Mouse (Mus musculus): ENCODE data around the gene Sde2. TPM values are rescaled to one million over a fixed set of nuclear protein-coding genes. Genes with fewer than 3 reads are reported as not detected.
"Not testable (repeated sequence)": the region's sequence is repeated elsewhere in the genome, so short reads cannot be mapped to it uniquely, and the experiment has no call there.

The Sde2 gene
- polyA plus RNA-seq, 1 experiment from 2014 or later, result 32.1 TPM

DNA sequence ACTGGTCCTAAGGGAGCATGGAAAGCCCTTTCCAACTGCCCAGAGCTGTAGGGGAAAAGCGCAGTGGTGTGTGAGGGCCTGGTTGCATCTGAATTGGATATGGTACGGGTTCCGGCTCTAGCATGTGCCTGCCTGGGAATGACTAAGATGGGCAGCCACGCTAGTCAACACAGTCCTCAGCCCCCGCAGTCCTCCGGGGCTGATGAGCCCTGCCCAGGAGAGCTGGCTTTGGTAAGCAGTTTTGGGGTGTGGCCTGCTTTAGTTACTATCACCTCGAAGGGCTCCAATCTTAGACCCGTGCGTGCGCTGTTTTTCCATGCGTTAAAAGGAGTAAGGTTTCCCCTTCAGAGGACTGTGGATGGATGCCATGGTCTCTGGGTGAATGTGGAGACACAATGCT is 20.8 kb upstream of the Sde2 start:
- H3K4me1 ChIP-seq (ENCODE audit: control insufficient read depth, insufficient read depth, low read length), result no peaks in the 10 kb centered on the region
- no peaks in the 10 kb centered on the region for H3K36me3 ChIP-seq (ENCODE audit: control insufficient read depth, insufficient read depth, low read length)
- ATAC-seq, result no peak
- no peak overlapping the region for H3K4me2 ChIP-seq (ENCODE audit: low read length)
- H3K9me3 ChIP-seq (replicated peaks; ENCODE audit: control insufficient read depth, low read length, poor library complexity, severe bottlenecking), result no peaks in the 10 kb centered on the region
- no peaks in the 10 kb centered on the region for H3K27me3 ChIP-seq (ENCODE audit: control insufficient read depth, insufficient read depth, low read depth, low read length)
- H3K4me3 ChIP-seq (ENCODE audit: low read depth, low read length), result no peak overlapping the region
- no peak overlapping the region for H3K27ac ChIP-seq (ENCODE audit: low read length)
- 87% methylated on average over 11 of the region's 11 CpGs for WGBS
- H3K9ac ChIP-seq (ENCODE audit: low read depth, low read length), result no peak overlapping the region

DNA sequence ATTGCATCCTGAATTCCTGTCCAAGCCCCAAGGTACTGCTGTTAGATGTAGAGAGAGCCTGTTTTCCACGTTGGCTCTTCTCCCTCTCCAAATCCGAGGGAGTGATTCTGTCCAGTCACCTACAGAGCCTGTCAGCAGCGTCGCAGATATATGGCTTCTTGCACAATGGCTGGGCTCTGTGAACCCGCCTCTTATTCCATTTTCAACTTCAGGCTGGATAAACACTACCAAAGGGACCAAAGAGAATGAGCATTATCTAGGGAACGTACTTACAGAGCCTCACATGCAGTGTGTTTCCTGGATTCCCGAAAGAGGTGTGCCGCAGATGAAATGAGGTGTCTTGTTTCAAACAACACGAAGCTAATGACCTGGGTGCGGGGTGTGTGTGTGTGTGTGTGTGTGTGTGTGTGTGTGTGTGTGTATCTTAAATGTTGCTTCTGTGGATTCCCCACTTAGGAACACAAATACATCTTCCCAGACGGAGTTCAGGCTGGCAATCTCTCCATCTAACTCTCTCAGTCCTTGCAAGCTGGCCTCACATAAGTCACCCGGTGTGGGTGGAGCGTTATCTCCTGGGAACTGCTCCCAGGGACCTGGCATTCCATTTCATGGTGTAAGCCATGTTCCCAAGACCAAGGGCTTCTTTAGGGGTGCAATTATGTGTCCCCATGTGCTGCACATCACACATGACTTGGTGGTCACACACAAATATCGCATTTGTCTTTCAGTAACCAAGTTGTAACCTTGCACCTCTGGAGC is 20.2 kb upstream of the Sde2 start:
- WGBS, result 71% methylated on average over 14 of the region's 14 CpGs
- Histone ChIP-seq H3K27me3 (ENCODE audit: control insufficient read depth, insufficient read depth, low read depth, low read length) (no peaks in the 10 kb centered on the region), H3K36me3 (ENCODE audit: control insufficient read depth, insufficient read depth, low read length) (no peaks in the 10 kb centered on the region), H3K9me3 (replicated peaks; ENCODE audit: control insufficient read depth, low read length, poor library complexity, severe bottlenecking) (no peaks in the 10 kb centered on the region), H3K27ac (ENCODE audit: low read length) (no peak overlapping the region), H3K4me3 (ENCODE audit: low read depth, low read length) (no peak overlapping the region), H3K4me2 (ENCODE audit: low read length) (no peak overlapping the region), H3K9ac (ENCODE audit: low read depth, low read length) (no peak overlapping the region), H3K4me1 (ENCODE audit: control insufficient read depth, insufficient read depth, low read length) (no peaks in the 10 kb centered on the region)
- no peak for ATAC-seq

DNA sequence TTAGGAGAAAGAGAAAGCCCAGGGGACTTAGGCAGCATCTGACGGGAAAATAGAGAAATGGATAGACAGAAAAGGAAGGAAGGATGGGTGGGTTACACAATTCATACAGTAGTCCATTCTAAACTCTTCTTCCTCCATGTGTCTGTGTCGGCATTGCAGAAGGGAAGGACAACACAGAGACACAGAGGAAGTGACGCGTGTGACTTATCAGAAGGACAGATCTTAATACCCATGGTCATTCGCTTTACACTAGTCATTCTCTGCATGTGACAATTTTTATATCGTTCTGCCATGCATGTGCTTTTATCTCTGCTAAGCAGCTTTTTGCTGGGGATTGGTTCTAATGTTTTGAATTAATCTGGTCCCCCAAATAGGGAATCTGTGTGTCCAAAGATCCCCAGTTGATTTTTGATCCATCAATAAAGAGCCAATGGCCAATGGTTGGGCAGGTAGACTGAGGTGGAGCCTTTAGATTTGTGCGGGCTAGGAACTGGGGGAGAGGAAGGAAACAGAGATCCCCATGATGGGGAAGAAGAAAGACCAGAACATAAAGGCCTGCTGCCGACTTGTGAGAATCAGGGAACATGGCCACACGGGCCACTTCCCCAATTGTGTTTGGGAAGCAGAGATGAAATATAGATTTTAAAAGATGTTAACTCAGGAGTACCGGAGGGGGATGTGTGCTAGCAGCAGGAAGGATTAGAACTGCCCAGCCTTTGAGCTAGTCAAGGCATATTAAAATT is 15.5 kb upstream of the Sde2 start:
- Histone ChIP-seq H3K4me1 (ENCODE audit: control insufficient read depth, insufficient read depth, low read length) (no peaks in the 10 kb centered on the region), H3K36me3 (ENCODE audit: control insufficient read depth, insufficient read depth, low read length) (no peaks in the 10 kb centered on the region), H3K4me2 (ENCODE audit: low read length) (no peak overlapping the region), H3K4me3 (ENCODE audit: low read depth, low read length) (no peak overlapping the region), H3K9ac (ENCODE audit: low read depth, low read length) (no peak overlapping the region), H3K27ac (ENCODE audit: low read length) (no peak overlapping the region), H3K9me3 (replicated peaks; ENCODE audit: control insufficient read depth, low read length, poor library complexity, severe bottlenecking) (no peaks in the 10 kb centered on the region), H3K27me3 (ENCODE audit: control insufficient read depth, insufficient read depth, low read depth, low read length) (no peaks in the 10 kb centered on the region)
- ATAC-seq, result no peak
- WGBS, result 78% methylated on average over 10 of the region's 10 CpGs

DNA sequence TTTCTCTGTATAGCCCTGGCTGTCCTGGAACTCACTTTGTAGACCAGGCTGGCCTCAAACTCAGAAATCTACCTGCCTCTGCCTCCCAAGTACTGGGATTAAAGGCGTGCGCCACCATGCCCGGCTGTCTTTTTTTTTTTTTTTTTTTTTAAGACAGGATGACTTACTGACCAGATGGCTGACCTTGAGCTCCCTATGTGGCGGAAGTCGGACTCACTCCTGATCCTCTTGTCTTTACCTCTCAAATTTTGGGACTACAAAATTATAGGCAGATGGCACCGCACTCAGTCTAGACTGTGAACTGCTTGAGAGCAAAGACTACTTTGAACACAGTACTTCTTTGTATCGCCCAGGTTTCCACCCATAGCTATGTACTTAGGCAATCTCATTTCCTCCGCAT is 14.5 kb upstream of the Sde2 start:
- not testable (repeated sequence) for ATAC-seq; H3K27ac ChIP-seq (ENCODE audit: low read length); H3K36me3 ChIP-seq (ENCODE audit: control insufficient read depth, insufficient read depth, low read length); H3K9ac ChIP-seq (ENCODE audit: low read depth, low read length); H3K4me2 ChIP-seq (ENCODE audit: low read length); H3K9me3 ChIP-seq (replicated peaks; ENCODE audit: control insufficient read depth, low read length, poor library complexity, severe bottlenecking); H3K4me1 ChIP-seq (ENCODE audit: control insufficient read depth, insufficient read depth, low read length); H3K27me3 ChIP-seq (ENCODE audit: control insufficient read depth, insufficient read depth, low read depth, low read length); H3K4me3 ChIP-seq (ENCODE audit: low read depth, low read length)
- 91% methylated on average over 5 of the region's 8 CpGs for WGBS

DNA sequence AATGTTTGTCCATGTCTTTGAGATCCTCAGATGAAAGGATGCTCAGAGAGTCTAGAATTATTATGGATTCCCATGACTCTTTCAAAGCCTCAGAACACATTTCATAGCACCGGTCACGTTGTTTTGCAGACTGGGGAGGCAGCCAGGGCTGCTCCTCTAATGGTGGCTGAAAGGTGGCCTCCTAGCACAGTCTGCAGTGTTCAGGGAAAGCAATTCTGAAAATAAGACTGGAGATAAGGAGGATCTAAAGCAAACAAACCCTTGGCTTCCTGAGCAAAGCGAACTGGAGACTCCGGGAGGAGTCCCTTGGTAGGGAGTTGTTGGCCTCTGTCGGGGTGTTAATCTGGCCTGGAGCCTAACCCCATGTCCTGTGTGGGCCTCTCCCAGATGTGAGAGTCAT is 13.7 kb upstream of the Sde2 start:
- ATAC-seq, result no peak
- H3K9me3 ChIP-seq (replicated peaks; ENCODE audit: control insufficient read depth, low read length, poor library complexity, severe bottlenecking), result no peaks in the 10 kb centered on the region
- WGBS, result 92% methylated on average over 5 of the region's 5 CpGs
- no peak overlapping the region for H3K9ac ChIP-seq (ENCODE audit: low read depth, low read length)
- no peaks in the 10 kb centered on the region for H3K4me1 ChIP-seq (ENCODE audit: control insufficient read depth, insufficient read depth, low read length)
- H3K36me3 ChIP-seq (ENCODE audit: control insufficient read depth, insufficient read depth, low read length), result no peaks in the 10 kb centered on the region
- H3K4me3 ChIP-seq (ENCODE audit: low read depth, low read length), result no peak overlapping the region
- no peak overlapping the region for H3K4me2 ChIP-seq (ENCODE audit: low read length)
- H3K27ac ChIP-seq (ENCODE audit: low read length), result no peak overlapping the region
- H3K27me3 ChIP-seq (ENCODE audit: control insufficient read depth, insufficient read depth, low read depth, low read length), result no peaks in the 10 kb centered on the region

DNA sequence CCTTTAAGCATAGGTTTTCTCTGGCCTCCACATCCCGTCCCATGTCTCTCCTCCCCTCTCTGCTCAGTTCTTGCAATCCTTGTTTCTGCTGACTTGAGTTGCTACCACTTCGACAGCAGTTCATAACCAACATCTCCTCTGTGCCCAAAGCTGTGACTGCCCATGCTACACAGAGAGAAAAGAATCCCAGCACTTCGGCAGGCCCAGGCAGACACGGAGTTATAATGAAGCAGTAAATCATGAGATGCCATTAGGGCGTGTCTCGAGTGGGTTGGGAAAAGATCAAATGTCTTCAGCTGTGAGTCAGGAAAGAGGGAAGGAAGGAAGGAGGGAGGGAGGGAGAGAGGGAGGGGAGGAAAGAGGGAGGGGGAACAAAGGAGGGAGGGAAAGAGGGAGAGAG is 12.9 kb upstream of the Sde2 start:
- H3K36me3 ChIP-seq (ENCODE audit: control insufficient read depth, insufficient read depth, low read length), result no peaks in the 10 kb centered on the region
- H3K4me2 ChIP-seq (ENCODE audit: low read length), result no peak overlapping the region
- WGBS, result 66% methylated on average over 6 of the region's 6 CpGs
- H3K9ac ChIP-seq (ENCODE audit: low read depth, low read length), result no peak overlapping the region
- H3K27ac ChIP-seq (ENCODE audit: low read length), result no peak overlapping the region
- H3K9me3 ChIP-seq (replicated peaks; ENCODE audit: control insufficient read depth, low read length, poor library complexity, severe bottlenecking), result no peaks in the 10 kb centered on the region
- H3K4me1 ChIP-seq (ENCODE audit: control insufficient read depth, insufficient read depth, low read length), result no peaks in the 10 kb centered on the region
- ATAC-seq, result no peak
- H3K27me3 ChIP-seq (ENCODE audit: control insufficient read depth, insufficient read depth, low read depth, low read length), result no peaks in the 10 kb centered on the region
- no peak overlapping the region for H3K4me3 ChIP-seq (ENCODE audit: low read depth, low read length)

DNA sequence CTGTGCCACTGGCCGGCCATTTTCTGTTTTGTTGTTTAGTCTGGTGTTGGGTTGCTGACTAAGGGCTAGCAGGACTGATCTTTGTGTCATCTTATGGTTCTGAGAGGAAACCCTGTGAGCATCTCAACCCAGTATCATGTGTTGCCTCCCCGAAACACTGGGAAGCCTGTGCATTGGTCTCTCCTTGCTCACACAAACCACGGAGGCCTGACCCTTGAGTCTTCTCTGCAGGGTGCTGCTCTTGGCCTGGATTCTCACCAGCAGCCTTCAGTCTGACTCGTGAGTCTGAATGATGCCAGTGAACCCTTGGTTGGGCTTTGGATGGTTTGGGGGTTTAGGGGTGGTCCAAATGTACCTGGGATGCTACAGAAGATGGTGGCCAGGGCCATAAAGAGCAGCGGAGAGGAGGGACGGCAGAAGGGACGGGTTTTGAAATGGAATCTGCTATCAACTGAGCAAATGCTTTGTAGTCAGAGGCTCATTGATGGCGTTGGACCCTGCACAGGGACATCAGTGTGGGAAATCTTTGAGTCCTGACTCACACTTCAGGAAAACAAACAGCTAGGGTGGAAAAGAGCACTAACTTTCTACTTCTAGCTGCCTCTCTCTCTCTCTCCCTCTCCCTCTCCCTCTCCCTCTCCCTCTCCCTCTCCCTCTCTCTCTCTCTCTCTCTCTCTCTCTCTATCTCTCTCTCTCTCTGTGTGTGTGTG is 11.6 kb upstream of the Sde2 start:
- Histone ChIP-seq H3K36me3 (ENCODE audit: control insufficient read depth, insufficient read depth, low read length) (no peaks in the 10 kb centered on the region), H3K27me3 (ENCODE audit: control insufficient read depth, insufficient read depth, low read depth, low read length) (no peaks in the 10 kb centered on the region), H3K27ac (ENCODE audit: low read length) (no peak overlapping the region), H3K4me2 (ENCODE audit: low read length) (no peak overlapping the region), H3K9me3 (replicated peaks; ENCODE audit: control insufficient read depth, low read length, poor library complexity, severe bottlenecking) (no peaks in the 10 kb centered on the region), H3K9ac (ENCODE audit: low read depth, low read length) (no peak overlapping the region), H3K4me3 (ENCODE audit: low read depth, low read length) (no peak overlapping the region), H3K4me1 (ENCODE audit: control insufficient read depth, insufficient read depth, low read length) (no peaks in the 10 kb centered on the region)
- WGBS, result 70% methylated on average over 8 of the region's 8 CpGs
- ATAC-seq, result no peak

DNA sequence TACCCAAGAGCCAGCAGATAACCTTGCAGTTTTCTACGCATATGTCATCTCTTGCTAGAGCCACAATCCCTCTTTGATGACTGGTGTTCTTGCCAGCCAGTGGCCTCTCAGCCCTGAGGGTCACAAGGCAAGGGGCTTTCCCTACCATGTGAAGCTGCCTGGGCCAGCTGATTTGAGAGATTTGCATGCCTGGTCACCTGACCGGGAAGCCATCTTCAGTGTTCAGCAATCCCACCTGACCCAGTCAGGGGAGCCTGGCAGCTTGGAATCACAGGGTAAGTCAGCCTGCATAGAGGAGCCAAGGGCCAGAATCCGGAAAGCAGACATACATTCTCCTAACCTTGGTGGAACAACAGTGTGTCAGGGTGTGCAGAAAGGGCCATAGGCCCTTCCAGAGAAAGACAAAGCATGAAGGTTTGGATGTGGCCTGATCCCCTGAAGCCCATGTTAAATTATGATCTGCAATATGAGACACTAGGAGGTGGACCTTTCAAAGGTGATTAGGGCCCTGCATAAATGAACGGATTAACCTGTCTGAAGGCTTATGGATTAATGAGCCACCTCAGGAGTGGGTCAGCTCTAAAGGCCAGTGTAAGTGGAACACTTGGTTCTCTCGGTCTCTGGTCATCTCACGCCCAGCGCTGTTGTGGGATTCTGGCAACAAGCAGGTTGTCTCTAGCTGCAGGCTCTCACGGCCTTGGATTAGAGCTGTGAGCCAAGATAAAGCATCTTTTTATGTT is 9.2 kb upstream of the Sde2 start:
- no peaks in the 10 kb centered on the region for H3K9me3 ChIP-seq (replicated peaks; ENCODE audit: control insufficient read depth, low read length, poor library complexity, severe bottlenecking)
- ATAC-seq, result no peak
- H3K27me3 ChIP-seq (ENCODE audit: control insufficient read depth, insufficient read depth, low read depth, low read length), result no peaks in the 10 kb centered on the region
- H3K4me3 ChIP-seq (ENCODE audit: low read depth, low read length), result no peak overlapping the region
- H3K4me2 ChIP-seq (ENCODE audit: low read length), result no peak overlapping the region
- no peak overlapping the region for H3K9ac ChIP-seq (ENCODE audit: low read depth, low read length)
- WGBS, result 89% methylated on average over 8 of the region's 8 CpGs
- no peaks in the 10 kb centered on the region for H3K4me1 ChIP-seq (ENCODE audit: control insufficient read depth, insufficient read depth, low read length)
- H3K27ac ChIP-seq (ENCODE audit: low read length), result no peak overlapping the region
- no peaks in the 10 kb centered on the region for H3K36me3 ChIP-seq (ENCODE audit: control insufficient read depth, insufficient read depth, low read length)

Data from midbrain, embryonic 16.5 days (tissue).